Mouse (Mus musculus): Measurements from ENCODE around the gene Thsd4. TPM values are rescaled to one million over a fixed set of nuclear protein-coding genes. Genes with fewer than 3 reads are reported as not detected.

The Thsd4 gene
- polyA plus RNA-seq, 1 experiment from 2014 or later: 3.4 TPM

DNA sequence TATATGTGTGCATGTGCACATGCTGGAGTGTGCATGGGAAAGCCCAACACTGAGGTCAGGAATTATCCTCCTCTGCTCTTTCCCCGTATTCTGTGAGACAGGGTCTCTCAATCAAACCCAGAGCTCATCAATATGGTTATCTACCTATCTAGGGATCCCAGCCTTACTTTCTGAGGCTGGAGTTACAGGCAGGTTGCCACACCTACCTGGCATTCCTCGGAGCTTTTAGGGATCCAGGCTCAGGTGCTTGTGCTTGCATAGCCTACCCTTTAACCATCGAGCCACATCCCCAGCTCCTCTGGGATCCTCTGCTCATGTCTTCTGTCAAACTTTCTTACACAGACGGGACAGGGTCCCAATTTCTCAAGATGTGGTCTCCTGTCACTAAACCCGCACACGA is 565.4 kb downstream of the Thsd4 start:
- Histone ChIP-seq H3K4me1 (ENCODE audit: insufficient read depth, low read depth, low read length) (no peaks in the 10 kb centered on the region), H3K36me3 (ENCODE audit: insufficient read depth, low read length) (no peaks in the 10 kb centered on the region), H3K9ac (replicated peaks; ENCODE audit: low read depth) (no peak overlapping the region), H3K4me3 (ENCODE audit: low read depth, low read length) (no peak overlapping the region), H3K27me3 (replicated peaks; ENCODE audit: insufficient read depth, low read length) (no peaks in the 10 kb centered on the region), H3K27ac (ENCODE audit: low read length) (no peak overlapping the region), H3K4me2 (replicated peaks; ENCODE audit: low read depth, low read length) (no peak overlapping the region), H3K9me3 (ENCODE audit: low read length) (no peaks in the 10 kb centered on the region)
- ATAC-seq: no peak
- TF ChIP-seq EP300 (IDR thresholded peaks at IDR 0.05): no peak
- TF ChIP-seq CTCF (IDR thresholded peaks at IDR 0.05): no peak
- no peak for DNase-seq (ENCODE audit: low spot score)
- 24% methylated on average over 6 of the region's 6 CpGs for WGBS

DNA sequence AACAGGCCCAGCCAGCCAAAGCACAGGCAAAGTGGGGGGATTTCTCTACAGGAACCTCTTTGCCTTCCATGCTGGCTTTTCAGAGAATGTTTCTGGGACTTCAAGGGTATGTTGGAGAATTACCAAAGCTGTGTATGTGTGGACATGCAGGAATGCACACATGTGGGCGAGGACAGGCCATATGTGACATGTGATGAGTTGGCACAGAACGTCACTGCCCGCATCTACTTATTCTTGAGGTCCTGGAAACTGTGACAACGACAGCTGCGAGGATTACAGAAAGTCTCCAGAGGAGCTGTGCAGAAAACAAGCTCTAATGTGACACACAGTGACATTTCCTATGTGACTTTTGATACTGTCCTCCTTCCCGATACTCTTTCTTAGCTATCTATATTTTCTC is 566.2 kb downstream of the Thsd4 start:
- DNase-seq (ENCODE audit: low spot score) (no peak), ATAC-seq (no peak)
- H3K27ac ChIP-seq (ENCODE audit: low read length): no peak overlapping the region

DNA sequence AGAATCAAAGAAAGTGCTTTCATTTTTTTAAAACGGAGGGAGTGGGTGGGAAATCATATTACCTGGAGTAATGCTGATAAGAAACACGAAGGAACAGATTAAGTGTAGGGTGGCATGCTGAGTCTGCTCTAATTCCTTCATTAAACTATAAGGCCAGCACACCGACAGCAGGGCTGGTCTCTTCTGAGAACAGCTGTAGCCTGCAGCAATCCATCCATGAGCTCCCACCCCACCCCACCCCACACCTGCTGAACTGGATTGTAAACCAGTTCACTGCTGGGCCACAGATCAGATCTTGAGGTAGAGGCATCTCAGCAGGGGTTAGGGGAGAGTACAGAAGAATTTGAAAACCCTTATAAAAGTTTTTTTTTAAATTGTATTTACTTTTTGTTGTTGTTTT is 566.6 kb downstream of the Thsd4 start:
- Histone ChIP-seq H3K27ac (ENCODE audit: low read length) (no peak overlapping the region), H3K4me2 (replicated peaks; ENCODE audit: low read depth, low read length) (no peak overlapping the region), H3K4me3 (ENCODE audit: low read depth, low read length) (no peak overlapping the region), H3K9ac (replicated peaks; ENCODE audit: low read depth) (no peak overlapping the region), H3K9me3 (ENCODE audit: low read length) (no peaks in the 10 kb centered on the region), H3K27me3 (replicated peaks; ENCODE audit: insufficient read depth, low read length) (no peaks in the 10 kb centered on the region), H3K36me3 (ENCODE audit: insufficient read depth, low read length) (no peaks in the 10 kb centered on the region), H3K4me1 (ENCODE audit: insufficient read depth, low read depth, low read length) (no peaks in the 10 kb centered on the region)
- WGBS: 43% methylated on average over 3 of the region's 3 CpGs
- DNase-seq (ENCODE audit: low spot score) (no peak), ATAC-seq (no peak)
- TF ChIP-seq CTCF (IDR thresholded peaks at IDR 0.05) (no peak), EP300 (IDR thresholded peaks at IDR 0.05) (no peak)

More for the DNA sequence above, 566.2 kb downstream of the Thsd4 start:
- no peak overlapping the region for H3K4me2 ChIP-seq (replicated peaks; ENCODE audit: low read depth, low read length)
- H3K36me3 ChIP-seq (ENCODE audit: insufficient read depth, low read length): no peaks in the 10 kb centered on the region
- no peak for TF ChIP-seq CTCF (IDR thresholded peaks at IDR 0.05)
- TF ChIP-seq EP300 (IDR thresholded peaks at IDR 0.05): no peak
- H3K9ac ChIP-seq (replicated peaks; ENCODE audit: low read depth): no peak overlapping the region
- no peaks in the 10 kb centered on the region for H3K4me1 ChIP-seq (ENCODE audit: insufficient read depth, low read depth, low read length)
- WGBS: 58% methylated on average over 6 of the region's 6 CpGs
- H3K27me3 ChIP-seq (replicated peaks; ENCODE audit: insufficient read depth, low read length): no peaks in the 10 kb centered on the region
- H3K4me3 ChIP-seq (ENCODE audit: low read depth, low read length): no peak overlapping the region
- no peaks in the 10 kb centered on the region for H3K9me3 ChIP-seq (ENCODE audit: low read length)

DNA sequence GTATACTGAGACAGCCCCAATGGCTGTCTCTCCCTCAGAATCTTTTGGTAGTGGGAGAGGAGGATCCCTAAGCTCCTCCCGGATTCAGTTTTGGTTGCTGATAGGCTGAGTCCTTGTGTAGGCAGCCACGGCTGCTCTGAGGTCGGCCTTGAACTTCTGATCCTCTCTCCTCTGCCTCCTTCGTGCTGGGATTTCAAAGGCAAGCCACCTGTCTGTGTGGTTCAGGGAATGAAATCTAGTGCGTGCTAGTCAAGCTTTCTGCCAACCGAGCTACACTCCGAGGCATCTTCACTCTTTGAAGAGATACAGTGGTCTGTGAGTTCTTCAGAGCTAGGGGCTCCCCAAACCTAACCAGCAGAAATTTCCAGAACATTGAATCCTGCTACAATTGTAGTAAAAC is 568.3 kb downstream of the Thsd4 start:
- Histone ChIP-seq H3K4me1 (ENCODE audit: insufficient read depth, low read depth, low read length) (no peaks in the 10 kb centered on the region), H3K27me3 (replicated peaks; ENCODE audit: insufficient read depth, low read length) (no peaks in the 10 kb centered on the region), H3K9ac (replicated peaks; ENCODE audit: low read depth) (no peak overlapping the region), H3K36me3 (ENCODE audit: insufficient read depth, low read length) (no peaks in the 10 kb centered on the region), H3K4me2 (replicated peaks; ENCODE audit: low read depth, low read length) (no peak overlapping the region), H3K27ac (ENCODE audit: low read length) (no peak overlapping the region), H3K9me3 (ENCODE audit: low read length) (no peaks in the 10 kb centered on the region), H3K4me3 (ENCODE audit: low read depth, low read length) (no peak overlapping the region)
- no peak for DNase-seq (ENCODE audit: low spot score)
- 72% methylated on average over 7 of the region's 7 CpGs for WGBS
- no peak for ATAC-seq
- no peak for TF ChIP-seq CTCF (IDR thresholded peaks at IDR 0.05)
- TF ChIP-seq EP300 (IDR thresholded peaks at IDR 0.05): no peak

DNA sequence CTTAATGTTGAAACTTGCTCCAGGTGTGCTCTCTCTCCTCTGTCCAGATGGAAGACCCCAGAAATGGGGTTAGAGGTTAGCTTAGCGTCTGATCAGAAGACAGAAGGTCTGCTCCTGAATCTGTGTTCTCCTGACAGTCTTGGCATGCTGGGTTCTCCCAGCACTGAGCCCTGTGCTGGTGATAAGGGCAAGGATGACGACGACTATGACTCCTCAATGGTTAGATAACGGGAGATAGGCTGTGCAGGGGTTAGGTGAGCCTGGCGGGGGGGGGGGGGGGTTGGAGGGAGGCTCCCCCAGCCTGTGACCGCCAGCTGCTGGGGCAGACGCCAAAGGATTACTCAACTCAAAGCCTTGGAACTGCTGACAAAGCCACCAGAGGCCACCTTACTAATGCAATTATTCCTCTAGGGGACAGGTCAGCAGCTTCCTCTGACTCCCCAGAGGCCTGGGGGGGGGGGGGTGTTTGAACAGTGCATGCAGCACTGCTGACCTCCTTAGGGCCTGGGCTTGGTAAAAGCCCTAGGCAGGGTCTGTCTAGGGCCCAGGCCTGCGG is 569.3 kb downstream of the Thsd4 start:
- 46% methylated on average over 8 of the region's 8 CpGs for WGBS
- Histone ChIP-seq H3K4me2 (replicated peaks; ENCODE audit: low read depth, low read length) (no peak overlapping the region), H3K9ac (replicated peaks; ENCODE audit: low read depth) (no peak overlapping the region), H3K27me3 (replicated peaks; ENCODE audit: insufficient read depth, low read length) (no peaks in the 10 kb centered on the region), H3K9me3 (ENCODE audit: low read length) (no peaks in the 10 kb centered on the region), H3K4me3 (ENCODE audit: low read depth, low read length) (no peak overlapping the region), H3K4me1 (ENCODE audit: insufficient read depth, low read depth, low read length) (no peaks in the 10 kb centered on the region), H3K36me3 (ENCODE audit: insufficient read depth, low read length) (no peaks in the 10 kb centered on the region), H3K27ac (ENCODE audit: low read length) (no peak overlapping the region)
- no peak for ATAC-seq
- DNase-seq (ENCODE audit: low spot score): no peak
- TF ChIP-seq CTCF (IDR thresholded peaks at IDR 0.05) (no peak), EP300 (IDR thresholded peaks at IDR 0.05) (no peak)

DNA sequence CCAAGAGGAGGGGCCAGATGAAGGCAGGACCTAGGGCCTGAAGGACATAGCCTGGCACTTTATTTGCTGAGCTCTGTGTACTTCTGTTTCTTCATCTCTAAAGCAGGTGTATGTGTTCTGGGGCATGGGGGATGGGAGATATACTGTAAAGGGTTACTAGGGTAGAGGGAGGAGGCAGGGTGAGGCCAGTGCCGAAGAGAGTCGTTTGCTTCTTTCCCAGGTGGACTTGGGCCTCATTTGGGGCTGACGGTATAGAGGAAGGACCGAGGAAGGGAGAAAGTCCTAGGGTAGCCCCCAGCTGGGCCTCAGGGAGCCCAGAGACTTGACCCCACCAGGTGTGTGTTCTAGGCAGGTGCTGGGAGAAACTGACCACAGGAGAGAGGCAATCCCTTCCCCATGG is 569.9 kb downstream of the Thsd4 start:
- Histone ChIP-seq H3K4me3 (ENCODE audit: low read depth, low read length) (no peak overlapping the region), H3K9ac (replicated peaks; ENCODE audit: low read depth) (no peak overlapping the region), H3K4me2 (replicated peaks; ENCODE audit: low read depth, low read length) (no peak overlapping the region), H3K27me3 (replicated peaks; ENCODE audit: insufficient read depth, low read length) (no peaks in the 10 kb centered on the region), H3K27ac (ENCODE audit: low read length) (no peak overlapping the region), H3K4me1 (ENCODE audit: insufficient read depth, low read depth, low read length) (no peaks in the 10 kb centered on the region), H3K36me3 (ENCODE audit: insufficient read depth, low read length) (no peaks in the 10 kb centered on the region), H3K9me3 (ENCODE audit: low read length) (no peaks in the 10 kb centered on the region)
- DNase-seq (ENCODE audit: low spot score) (no peak), ATAC-seq (no peak)
- TF ChIP-seq CTCF (IDR thresholded peaks at IDR 0.05): no peak
- TF ChIP-seq EP300 (IDR thresholded peaks at IDR 0.05): no peak
- WGBS: 59% methylated on average over 4 of the region's 4 CpGs
